Mouse (Mus musculus): ENCODE data around the gene Nags.

GRCm38 (mm10) chr11:102196018-102196797, 50.9 kb downstream of the Nags start:
- TF ChIP-seq CTCF (IDR thresholded peaks at IDR 0.05; ENCODE audit: control insufficient read depth, insufficient read depth, low read length) (no peak), POLR2A (IDR thresholded peaks at IDR 0.05; ENCODE audit: borderline replicate concordance, control insufficient read depth, low read depth, low read length) (no peak)

Measured in bone marrow, adult 2 months (tissue).